Mouse (Mus musculus) neural tube, embryonic 11.5 days (tissue): ENCODE data around the gene 9530003J23Rik. TPM values are rescaled to one million over a fixed set of nuclear protein-coding genes. Genes with fewer than 3 reads are reported as not detected.
A peak's percentile ranks its signal among the peaks of the same experiment; 100 is the strongest.

ENCODE experiments used
- ATAC-seq: fragments of 200-750 bp; cut with Nextera tagmentation; 2 replicates; pipeline ENCODE4 v1.8.0; 2017; ENCODE audit warnings: moderate number of reproducible peaks, mild to moderate bottlenecking, moderate TSS enrichment, moderate library complexity; ENCODE audit not compliant: insufficient read depth, low FRiP score, low TSS enrichment
- DNase-seq: peaks from one replicate; pipeline ENCODE4 v3.0.0-alpha.2; 2015; ENCODE audit warnings: low spot score
- H3K27ac ChIP-seq: fragments of 300-500 bp; sonication (generic); 2 replicates; pipeline ENCODE4 v1.5.1; 2014; ENCODE audit warnings: low read depth, mild to moderate bottlenecking, low read length
- H3K27me3 ChIP-seq: fragments of 300-500 bp; sonication (generic); 2 replicates; pipeline ENCODE4 v1.6.1; 2014; ENCODE audit warnings: mild to moderate bottlenecking, low read length, mixed read lengths; ENCODE audit not compliant: control insufficient read depth, insufficient read depth
- H3K36me3 ChIP-seq: fragments of 300-500 bp; sonication (generic); 2 replicates; pipeline ENCODE4 v1.6.1; 2014; ENCODE audit warnings: mild to moderate bottlenecking, low read length, moderate library complexity, mixed read lengths; ENCODE audit not compliant: control insufficient read depth, insufficient read depth
- H3K4me1 ChIP-seq: fragments of 300-500 bp; sonication (generic); 2 replicates; pipeline ENCODE4 v1.6.1; 2014; ENCODE audit warnings: low read length, mixed read lengths; ENCODE audit not compliant: control insufficient read depth, insufficient read depth
- H3K4me2 ChIP-seq: fragments of 300-500 bp; sonication (generic); 2 replicates; pipeline ENCODE4 v1.6.1; 2014; ENCODE audit warnings: low read depth, mild to moderate bottlenecking, moderate library complexity
- H3K4me3 ChIP-seq: fragments of 300-500 bp; sonication (generic); 2 replicates; pipeline ENCODE4 v1.5.1; 2014; ENCODE audit warnings: low read depth, low read length
- H3K9ac ChIP-seq: fragments of 300-500 bp; sonication (generic); 2 replicates; pipeline ENCODE4 v1.6.1; 2014; ENCODE audit warnings: mild to moderate bottlenecking, low read length
- H3K9me3 ChIP-seq: fragments of 300-500 bp; sonication (generic); 2 replicates; pipeline ENCODE4 v1.6.1; 2016; ENCODE audit warnings: low read length; ENCODE audit not compliant: control insufficient read depth
- WGBS: fragments of 180-500 bp; shearing (Covaris S2); extraction: QIAGEN DNeasy Blood & Tissue Kit; methylation state at CpG from one replicate; pipeline ENCODE4 v1.1.7; 2014; 5-methylcytosine and 5-hydroxymethylcytosine counted together
- polyA plus RNA-seq: library from polyadenylated mRNA; unstranded; fragments of >200 nt; fragmentation: Nextera tagmentation; extraction: Ambion mirVana; gene quantifications from 2 replicates; pipeline ENCODE4 v1.2.1, GENCODE M21; 2014

9530003J23Rik gene
- polyA plus RNA-seq, 1 experiment from 2014 or later, result not detected

- no peak overlapping the region for H3K27ac ChIP-seq
- H3K4me1 ChIP-seq, result no peaks in the 10 kb centered on the region
- H3K4me2 ChIP-seq, result no peak overlapping the region
- no peak for DNase-seq
- H3K9ac ChIP-seq, result no peak overlapping the region
- no peaks in the 10 kb centered on the region for H3K9me3 ChIP-seq
- no peaks in the 10 kb centered on the region for H3K36me3 ChIP-seq
- ATAC-seq, result no peak
- no peak overlapping the region for H3K4me3 ChIP-seq
- 64% methylated on average over 11 of the region's 11 CpGs for WGBS
- no peaks in the 10 kb centered on the region for H3K27me3 ChIP-seq
Observed at GRCm38 (mm10) chr10:117235866-117236265, 2.6 kb downstream of the 9530003J23Rik start.

- H3K4me3 ChIP-seq, result no peak overlapping the region
- H3K9ac ChIP-seq, result no peak overlapping the region
- H3K4me2 ChIP-seq, result no peak overlapping the region
- H3K9me3 ChIP-seq, result no peaks in the 10 kb centered on the region
- H3K27me3 ChIP-seq, result no peaks in the 10 kb centered on the region
- no peaks in the 10 kb centered on the region for H3K36me3 ChIP-seq
- 69% methylated on average over 4 of the region's 4 CpGs for WGBS
- DNase-seq (no peak), ATAC-seq (no peak)
- H3K27ac ChIP-seq, result no peak overlapping the region
- no peaks in the 10 kb centered on the region for H3K4me1 ChIP-seq
Observed at GRCm38 (mm10) chr10:117234825-117235224, 3.7 kb downstream of the 9530003J23Rik start.

GRCm38 (mm10) chr10:117229826-117230225 lies 8.7 kb downstream of the 9530003J23Rik start:
- Histone ChIP-seq H3K9me3 (no peaks in the 10 kb centered on the region), H3K4me2 (no peak overlapping the region), H3K36me3 (no peaks in the 10 kb centered on the region), H3K9ac (no peak overlapping the region), H3K4me3 (no peak overlapping the region), H3K27me3 (no peaks in the 10 kb centered on the region), H3K4me1 (no peaks in the 10 kb centered on the region), H3K27ac (no peak overlapping the region)
- no peak for ATAC-seq
- DNase-seq, result no peak
- 78% methylated on average over 16 of the region's 16 CpGs for WGBS

GRCm38 (mm10) chr10:117226002-117226401 lies 12.5 kb downstream of the 9530003J23Rik start:
- DNase-seq (no peak), ATAC-seq (no peak)
- Histone ChIP-seq H3K4me1 (peaks cover 8% of the 10 kb centered on the region; the same call in 1 of the 2 replicates), H3K4me2 (no peak overlapping the region), H3K36me3 (0 out of 2 replicates have a peak, but pooled peaks cover 5% of the 10 kb centered on the region), H3K4me3 (no peak overlapping the region), H3K27me3 (no peaks in the 10 kb centered on the region), H3K9ac (no peak overlapping the region), H3K27ac (no peak overlapping the region), H3K9me3 (no peaks in the 10 kb centered on the region)
- WGBS, result 84% methylated on average over 3 of the region's 3 CpGs

- ATAC-seq, result no peak
- peak overlapping the region; percentile 85 for H3K4me2 ChIP-seq
- H3K9ac ChIP-seq, result no peak overlapping the region
- H3K4me1 ChIP-seq, result peaks cover 8% of the 10 kb centered on the region; the same call in 1 of the 2 replicates
- DNase-seq, result no peak
- H3K27me3 ChIP-seq, result no peaks in the 10 kb centered on the region
- H3K36me3 ChIP-seq, result peaks cover 7% of the 10 kb centered on the region; the same call in 1 of the 2 replicates
- H3K9me3 ChIP-seq, result no peaks in the 10 kb centered on the region
- H3K27ac ChIP-seq, result no peak overlapping the region
- H3K4me3 ChIP-seq, result peak overlapping the region; percentile 74
- WGBS, result 65% methylated on average over 8 of the region's 8 CpGs
Observed at GRCm38 (mm10) chr10:117225094-117225493, 13.4 kb downstream of the 9530003J23Rik start.

- WGBS, result under 1% methylated on average over 62 of the region's 63 CpGs
- Histone ChIP-seq H3K4me1 (peaks cover 8% of the 10 kb centered on the region; the same call in 1 of the 2 replicates), H3K27me3 (no peaks in the 10 kb centered on the region), H3K27ac (peak within 1 kb of the TSS; percentile 96), H3K9me3 (no peaks in the 10 kb centered on the region), H3K9ac (peak within 1 kb of the TSS; percentile 96), H3K4me2 (peak within 1 kb of the TSS; percentile 85), H3K4me3 (peak within 1 kb of the TSS; percentile 74), H3K36me3 (peaks cover 7% of the 10 kb centered on the region; the same call in 1 of the 2 replicates)
- ATAC-seq, result peak; percentile 96
- DNase-seq, result peak; percentile 96
Observed at GRCm38 (mm10) chr10:117224102-117224990, 14.2 kb downstream of the 9530003J23Rik start, which contains the start of gene Yeats4. Gene Yeats4, minus strand, starts transcription at chr10:117224507.

GRCm38 (mm10) chr10:117223758-117224101 lies 14.8 kb downstream of the 9530003J23Rik start:
- H3K9ac ChIP-seq, result peak overlapping the region; percentile 96
- peak; percentile 54 for ATAC-seq
- no peaks in the 10 kb centered on the region for H3K9me3 ChIP-seq
- H3K4me1 ChIP-seq, result peaks cover 8% of the 10 kb centered on the region; the same call in 1 of the 2 replicates
- H3K4me3 ChIP-seq, result peak overlapping the region; percentile 74
- H3K4me2 ChIP-seq, result peak overlapping the region; percentile 85
- no peak for DNase-seq
- no peaks in the 10 kb centered on the region for H3K27me3 ChIP-seq
- 0% methylated on average over 9 of the region's 9 CpGs for WGBS
- H3K27ac ChIP-seq, result peak overlapping the region; percentile 96; the same call in 1 of the 2 replicates
- H3K36me3 ChIP-seq, result peaks cover 7% of the 10 kb centered on the region; the same call in 1 of the 2 replicates

GRCm38 (mm10) chr10:117222821-117223220 lies 15.7 kb downstream of the 9530003J23Rik start:
- Histone ChIP-seq H3K36me3 (peaks cover 12% of the 10 kb centered on the region), H3K4me3 (no peak overlapping the region), H3K4me1 (peaks cover 8% of the 10 kb centered on the region; the same call in 1 of the 2 replicates), H3K9ac (no peak overlapping the region), H3K9me3 (no peaks in the 10 kb centered on the region), H3K4me2 (no peak overlapping the region), H3K27ac (no peak overlapping the region), H3K27me3 (no peaks in the 10 kb centered on the region)
- DNase-seq (no peak), ATAC-seq (no peak)
- 75% methylated on average over 3 of the region's 3 CpGs for WGBS
